Mouse (Mus musculus) E14TG2a.4 (cell line): Measurements from ENCODE around the gene Zc3h7b.

ENCODE experiments used
- H3K27me3 ChIP-seq: 2 replicates; pipeline ENCODE4 v1.6.1; 2014; ENCODE audit warnings: low read length, control low read depth; ENCODE audit not compliant: insufficient read depth
- H3K36me3 ChIP-seq: 2 replicates; pipeline ENCODE4 v1.6.1; 2014; ENCODE audit warnings: low read length, control low read depth; ENCODE audit not compliant: insufficient read depth
- H3K4me1 ChIP-seq: replicated peaks from 2 replicates; pipeline ENCODE4 v1.6.1; 2014; ENCODE audit warnings: low read depth, low read length, control low read depth
- H3K4me3 ChIP-seq: replicated peaks from 2 replicates; pipeline ENCODE4 v1.5.1; 2014; ENCODE audit warnings: mild to moderate bottlenecking, low read length
- H3K9me3 ChIP-seq: 2 replicates; pipeline ENCODE4 v1.6.1; 2014; ENCODE audit warnings: low read length, control low read depth
- CTCF ChIP-seq: conservative IDR thresholded peaks from 2 replicates; pipeline ENCODE4 v1.5.1; 2014; ENCODE audit warnings: low read length
- NANOG ChIP-seq: IDR thresholded peaks from 2 replicates; pipeline ENCODE4 v1.6.1; 2014; ENCODE audit warnings: borderline replicate concordance, low read length, mixed read lengths
- POU5F1 ChIP-seq: IDR thresholded peaks from 2 replicates; pipeline ENCODE4 v1.6.1; 2014; ENCODE audit warnings: low read length, borderline replicate concordance

Gene Zc3h7b

GRCm38 (mm10) chr15:81836124-81836821 is 91.4 kb downstream of the Zc3h7b start:
- Histone ChIP-seq H3K4me1 (peaks cover 37% of the 10 kb centered on the region), H3K27me3 (peaks cover 53% of the 10 kb centered on the region), H3K36me3 (no peaks in the 10 kb centered on the region), H3K9me3 (no peaks in the 10 kb centered on the region), H3K4me3 (peak overlapping the region; percentile 71)
- TF ChIP-seq NANOG (no peak), CTCF (no peak), POU5F1 (no peak)

- Histone ChIP-seq H3K27me3 (peaks cover 54% of the 10 kb centered on the region), H3K4me1 (peaks cover 34% of the 10 kb centered on the region), H3K36me3 (no peaks in the 10 kb centered on the region), H3K4me3 (no peak overlapping the region), H3K9me3 (no peaks in the 10 kb centered on the region)
- TF ChIP-seq NANOG: no peak
- TF ChIP-seq POU5F1: no peak
- TF ChIP-seq CTCF: no peak
These were observed 92.4 kb downstream of the Zc3h7b start for GRCm38 (mm10) chr15:81836966-81837920.

GRCm38 (mm10) chr15:81838554-81839235 is 93.8 kb downstream of the Zc3h7b start:
- Histone ChIP-seq H3K27me3 (peaks cover 56% of the 10 kb centered on the region), H3K4me1 (peaks cover 34% of the 10 kb centered on the region), H3K9me3 (no peaks in the 10 kb centered on the region), H3K36me3 (no peaks in the 10 kb centered on the region), H3K4me3 (peak overlapping the region; percentile 62)
- no peak for TF ChIP-seq POU5F1

- H3K4me1 ChIP-seq: peaks cover 41% of the 10 kb centered on the region
- no peaks in the 10 kb centered on the region for H3K36me3 ChIP-seq
- no peak for TF ChIP-seq CTCF
- H3K4me3 ChIP-seq: no peak overlapping the region
- H3K9me3 ChIP-seq: no peaks in the 10 kb centered on the region
- H3K27me3 ChIP-seq: peaks cover 47% of the 10 kb centered on the region
These were observed 94.8 kb downstream of the Zc3h7b start for GRCm38 (mm10) chr15:81839634-81840033.

GRCm38 (mm10) chr15:81840306-81840705 is 95.4 kb downstream of the Zc3h7b start:
- H3K36me3 ChIP-seq: no peaks in the 10 kb centered on the region
- peaks cover 42% of the 10 kb centered on the region for H3K4me1 ChIP-seq
- peaks cover 41% of the 10 kb centered on the region for H3K27me3 ChIP-seq
- TF ChIP-seq POU5F1 (no peak), CTCF (no peak), NANOG (no peak)
- H3K4me3 ChIP-seq: no peak overlapping the region
- no peaks in the 10 kb centered on the region for H3K9me3 ChIP-seq

- Histone ChIP-seq H3K4me3 (no peak overlapping the region), H3K9me3 (no peaks in the 10 kb centered on the region), H3K27me3 (peaks cover 22% of the 10 kb centered on the region), H3K36me3 (no peaks in the 10 kb centered on the region; the same call in 1 of the 2 replicates), H3K4me1 (peaks cover 45% of the 10 kb centered on the region)
- TF ChIP-seq NANOG (no peak), CTCF (no peak), POU5F1 (no peak)
These were observed 97.4 kb downstream of the Zc3h7b start for GRCm38 (mm10) chr15:81842275-81842674.

GRCm38 (mm10) chr15:81845033-81845625 is 100.3 kb downstream of the Zc3h7b start:
- Histone ChIP-seq H3K4me1 (peaks cover 51% of the 10 kb centered on the region), H3K4me3 (no peak overlapping the region), H3K9me3 (no peaks in the 10 kb centered on the region), H3K36me3 (peaks cover 20% of the 10 kb centered on the region), H3K27me3 (0 out of 2 replicates have a peak, but pooled peaks cover 4% of the 10 kb centered on the region)
- TF ChIP-seq CTCF: no peak
- no peak for TF ChIP-seq NANOG
- no peak for TF ChIP-seq POU5F1

- Histone ChIP-seq H3K27me3 (0 out of 2 replicates have a peak, but pooled peaks cover 4% of the 10 kb centered on the region), H3K9me3 (no peaks in the 10 kb centered on the region), H3K36me3 (peaks cover 26% of the 10 kb centered on the region), H3K4me3 (0 out of 2 replicates have a peak overlapping the region, but pooled peaks have one; percentile 23), H3K4me1 (peaks cover 57% of the 10 kb centered on the region)
- TF ChIP-seq CTCF (no peak), POU5F1 (no peak), NANOG (no peak)
These were observed 100.9 kb downstream of the Zc3h7b start for GRCm38 (mm10) chr15:81845724-81846123.
